In the genomic region with DNA sequence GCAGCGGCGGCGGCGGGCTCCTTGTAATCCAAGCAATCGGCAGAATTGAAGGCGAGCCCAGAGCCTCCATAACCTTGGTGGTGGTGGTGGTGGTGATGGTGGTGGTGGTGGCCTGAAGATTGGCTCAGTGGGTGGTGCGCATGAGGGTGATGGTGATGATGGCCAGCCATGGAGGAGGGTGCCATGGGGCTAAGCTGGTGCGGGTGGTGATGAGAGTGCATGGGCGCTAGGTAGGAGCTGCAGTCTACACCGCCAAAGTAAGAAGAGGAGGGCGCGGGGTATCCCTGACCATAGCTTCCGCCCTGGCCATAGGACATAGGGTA, we compare ENCODE assay signal across 9 mouse cellular contexts. TPM values are rescaled to one million over a fixed set of nuclear protein-coding genes. Genes with fewer than 3 reads are reported as not detected.
DNase-seq lines count a peak whose midpoint lies in the region; ATAC-seq and TF ChIP-seq lines count a peak whose summit lies in the region.
"Had no signal": no experiment of that assay in that cellular context is flagged by ENCODE, and none has a peak within 500 bp of the region (broad histone marks: within the 10 kb centered on the region; RNA-seq: fewer than 3 reads in every experiment).

No protein-coding gene starts in this region.

- no peak for TF ChIP-seq CTCF in lung, adult 2 months (IDR thresholded peaks at IDR 0.05; ENCODE audit: insufficient read depth, low read length)

- no peak for ATAC-seq in embryonic facial prominence, embryonic 15.5 days (ENCODE audit: insufficient number of reproducible peaks, low FRiP score, low TSS enrichment, low read depth)
- no peak for ATAC-seq in hindbrain, embryonic 16.5 days
- peak; percentile 17; the same call in 1 of the 2 replicates for ATAC-seq in midbrain, embryonic 16.5 days

- no peaks in the 10 kb centered on the region for H3K9me3 ChIP-seq in embryonic facial prominence, embryonic 15.5 days (replicated peaks)
- H3K9me3 ChIP-seq in hindbrain, embryonic 16.5 days (ENCODE audit: control insufficient read depth, low read length), result peaks cover 2% of the 10 kb centered on the region
- no peaks in the 10 kb centered on the region for H3K9me3 ChIP-seq in midbrain, embryonic 16.5 days (replicated peaks; ENCODE audit: control insufficient read depth, low read length, poor library complexity, severe bottlenecking)

- peaks cover 3% of the 10 kb centered on the region; the same call in 1 of the 2 replicates for H3K4me1 ChIP-seq in lung, adult 2 months (ENCODE audit: control insufficient read depth, insufficient read depth, low read length)
- peaks cover 33% of the 10 kb centered on the region for H3K4me1 ChIP-seq in embryonic facial prominence, embryonic 15.5 days
- peaks cover 10% of the 10 kb centered on the region; the same call in 1 of the 2 replicates for H3K4me1 ChIP-seq in hindbrain, embryonic 16.5 days (ENCODE audit: control insufficient read depth, insufficient read depth, low read depth, low read length)
- H3K4me1 ChIP-seq in midbrain, embryonic 16.5 days (ENCODE audit: control insufficient read depth, insufficient read depth, low read length), result peaks cover 13% of the 10 kb centered on the region

- no peak overlapping the region for H3K4me3 ChIP-seq in lung, adult 2 months (replicated peaks; ENCODE audit: extremely low read depth, low read depth, low read length)
- peak overlapping the region; percentile 53 for H3K4me3 ChIP-seq in embryonic facial prominence, embryonic 15.5 days (replicated peaks)
- peak overlapping the region; percentile 27; the same call in 1 of the 2 replicates for H3K4me3 ChIP-seq in hindbrain, embryonic 16.5 days (ENCODE audit: low read length)
- peak overlapping the region; percentile 38 for H3K4me3 ChIP-seq in midbrain, embryonic 16.5 days (ENCODE audit: low read depth, low read length)

- no peak for TF ChIP-seq POLR2A in lung, adult 2 months (IDR thresholded peaks at IDR 0.05; ENCODE audit: borderline replicate concordance, extremely low read depth, low read depth, low read length)

- 5% methylated on average over 13 of the region's 13 CpGs for WGBS in lung, adult 2 months
- 12% methylated on average over 13 of the region's 13 CpGs for WGBS in embryonic facial prominence, embryonic 15.5 days
- 2% methylated on average over 13 of the region's 13 CpGs for WGBS in hindbrain, embryonic 16.5 days
- 15% methylated on average over 13 of the region's 13 CpGs for WGBS in midbrain, embryonic 16.5 days

- H3K9ac ChIP-seq in embryonic facial prominence, embryonic 15.5 days, result no peak overlapping the region
- H3K9ac ChIP-seq in hindbrain, embryonic 16.5 days (ENCODE audit: low read depth, low read length), result no peak overlapping the region
- peak overlapping the region; percentile 59 for H3K9ac ChIP-seq in midbrain, embryonic 16.5 days (ENCODE audit: low read depth, low read length)

- no peaks in the 10 kb centered on the region for H3K36me3 ChIP-seq in embryonic facial prominence, embryonic 15.5 days
- H3K36me3 ChIP-seq in hindbrain, embryonic 16.5 days (ENCODE audit: control insufficient read depth, insufficient read depth, low read length), result no peaks in the 10 kb centered on the region
- no peaks in the 10 kb centered on the region for H3K36me3 ChIP-seq in midbrain, embryonic 16.5 days (ENCODE audit: control insufficient read depth, insufficient read depth, low read length)

- H3K27me3 ChIP-seq in embryonic facial prominence, embryonic 15.5 days, result peaks cover 85% of the 10 kb centered on the region
- H3K27me3 ChIP-seq in hindbrain, embryonic 16.5 days (replicated peaks; ENCODE audit: control insufficient read depth, insufficient read depth, low read length), result peaks cover 42% of the 10 kb centered on the region
- H3K27me3 ChIP-seq in midbrain, embryonic 16.5 days (ENCODE audit: control insufficient read depth, insufficient read depth, low read depth, low read length), result peaks cover 21% of the 10 kb centered on the region

- peak overlapping the region; percentile 92 for H3K4me2 ChIP-seq in embryonic facial prominence, embryonic 15.5 days (replicated peaks)
- peak overlapping the region; percentile 49 for H3K4me2 ChIP-seq in hindbrain, embryonic 16.5 days (ENCODE audit: low read length)
- peak overlapping the region; percentile 63 for H3K4me2 ChIP-seq in midbrain, embryonic 16.5 days (ENCODE audit: low read length)

- no peak overlapping the region for H3K27ac ChIP-seq in embryonic facial prominence, embryonic 15.5 days (replicated peaks)
- H3K27ac ChIP-seq in hindbrain, embryonic 16.5 days (ENCODE audit: low read depth, low read length), result no peak overlapping the region
- H3K27ac ChIP-seq in midbrain, embryonic 16.5 days (ENCODE audit: low read length), result peak overlapping the region; percentile 53

- peak; percentile 12 for DNase-seq in lung, adult 2 months
- no peak for DNase-seq in lung, adult 18-20 months
- no peak for DNase-seq in spleen, postnatal 36 days (ENCODE audit: low spot score in 2 of 2)
- no peak for DNase-seq in gastrocnemius, postnatal 25 days
- no peak for DNase-seq in adrenal gland, postnatal 14 days

RNA-seq across cellular contexts. Expression of gene Otx1, which starts 6.4 kb away (rescaled TPM):
- polyA plus RNA-seq in lung, adult 2 months (2012; rRNA removed), result 0.70 and 1.5 TPM in 2 replicates
- 9.3 and 12.7 TPM in 2 replicates for polyA plus RNA-seq in embryonic facial prominence, embryonic 15.5 days (2015; fragmentation: Nextera tagmentation; extraction: Ambion mirVana)
- polyA plus RNA-seq in hindbrain, embryonic 16.5 days (2015; fragmentation: Nextera tagmentation; extraction: Ambion mirVana), result 0.51 and 0.92 TPM in 2 replicates
- 9.8 and 11.0 TPM in 2 replicates for polyA plus RNA-seq in midbrain, embryonic 16.5 days (2015; fragmentation: Nextera tagmentation; extraction: Ambion mirVana)
- total RNA-seq in gastrocnemius, postnatal 25 days (2021), result not detected
- total RNA-seq in adrenal gland, postnatal 14 days (2021), result not detected in 2 replicates
- total RNA-seq: gastrocnemius, adult 18-20 months had no signal
